Mouse (Mus musculus): ENCODE results near the gene 1810065E05Rik.

- TF ChIP-seq CTCF (IDR thresholded peaks at IDR 0.05; ENCODE audit: low read depth, low read length): no peak
- TF ChIP-seq GATA1 (IDR thresholded peaks at IDR 0.05; ENCODE audit: borderline replicate concordance, low read length): no peak
These were observed 20.8 kb upstream of the 1810065E05Rik start for GRCm38 (mm10) chr11:58399985-58400645.
